Mouse (Mus musculus) frontal cortex, postnatal 14 days (tissue): ENCODE data around the gene Lrfn2.

Experiments used
- DNase-seq, 2 experiments: peaks; one replicate each; pipeline ENCODE4 v3.0.0; 2022; ENCODE audit warnings: low spot score in 2 of 2

Gene Lrfn2

GRCm38 (mm10) chr17:49033686-49034250, 101.6 kb downstream of the Lrfn2 start:
- no peak for DNase-seq

- no peak for DNase-seq
Observed at GRCm38 (mm10) chr17:49035052-49035451, 102.9 kb downstream of the Lrfn2 start.

GRCm38 (mm10) chr17:49037163-49037950, 105.2 kb downstream of the Lrfn2 start:
- DNase-seq: no peak

GRCm38 (mm10) chr17:49043806-49044640, 111.8 kb downstream of the Lrfn2 start:
- no peak for DNase-seq

- no peak for DNase-seq
Observed at GRCm38 (mm10) chr17:49047921-49048320, 115.7 kb downstream of the Lrfn2 start.

GRCm38 (mm10) chr17:49051231-49051630, 119.1 kb downstream of the Lrfn2 start:
- no peak for DNase-seq

GRCm38 (mm10) chr17:49061141-49061540, 129.0 kb downstream of the Lrfn2 start:
- no peak for DNase-seq

- peak in 1 of 2 experiments; percentile 23 for DNase-seq
Observed at GRCm38 (mm10) chr17:49063789-49064188, 131.6 kb downstream of the Lrfn2 start.

- peak; percentile 40 to 57 for DNase-seq
Observed at GRCm38 (mm10) chr17:49064526-49064925, 132.3 kb downstream of the Lrfn2 start.

- no peak for DNase-seq
Observed at GRCm38 (mm10) chr17:49065050-49065449, 132.9 kb downstream of the Lrfn2 start.

- DNase-seq: no peak
Observed at GRCm38 (mm10) chr17:49066748-49067147, 134.6 kb downstream of the Lrfn2 start.

- no peak for DNase-seq
Observed at GRCm38 (mm10) chr17:49078168-49078567, 146.0 kb downstream of the Lrfn2 start.

GRCm38 (mm10) chr17:49079647-49080046, 147.5 kb downstream of the Lrfn2 start:
- DNase-seq: no peak

- DNase-seq: peak; percentile 67 to 76
Observed at GRCm38 (mm10) chr17:49083594-49084380, 151.6 kb downstream of the Lrfn2 start.

GRCm38 (mm10) chr17:49085111-49085510, 152.9 kb downstream of the Lrfn2 start:
- no peak for DNase-seq

GRCm38 (mm10) chr17:49096781-49097544, 164.8 kb downstream of the Lrfn2 start:
- no peak for DNase-seq

- DNase-seq: no peak
Observed at GRCm38 (mm10) chr17:49111399-49111798, 179.2 kb downstream of the Lrfn2 start.

GRCm38 (mm10) chr17:49111911-49112310, 179.7 kb downstream of the Lrfn2 start:
- DNase-seq: no peak

- DNase-seq: no peak
Observed at GRCm38 (mm10) chr17:49113336-49113735, 181.2 kb downstream of the Lrfn2 start.

GRCm38 (mm10) chr17:49124166-49124565, 192.0 kb downstream of the Lrfn2 start:
- DNase-seq: no peak

GRCm38 (mm10) chr17:49124642-49125041, 192.5 kb downstream of the Lrfn2 start:
- no peak for DNase-seq
